Mouse (Mus musculus) lung, postnatal 25 days (tissue): ENCODE measurements around the gene Pycr1.

Source experiments
- DNase-seq: peaks from one replicate; pipeline ENCODE4 v3.0.0; 2022; ENCODE audit warnings: low spot score

Gene Pycr1

DNA sequence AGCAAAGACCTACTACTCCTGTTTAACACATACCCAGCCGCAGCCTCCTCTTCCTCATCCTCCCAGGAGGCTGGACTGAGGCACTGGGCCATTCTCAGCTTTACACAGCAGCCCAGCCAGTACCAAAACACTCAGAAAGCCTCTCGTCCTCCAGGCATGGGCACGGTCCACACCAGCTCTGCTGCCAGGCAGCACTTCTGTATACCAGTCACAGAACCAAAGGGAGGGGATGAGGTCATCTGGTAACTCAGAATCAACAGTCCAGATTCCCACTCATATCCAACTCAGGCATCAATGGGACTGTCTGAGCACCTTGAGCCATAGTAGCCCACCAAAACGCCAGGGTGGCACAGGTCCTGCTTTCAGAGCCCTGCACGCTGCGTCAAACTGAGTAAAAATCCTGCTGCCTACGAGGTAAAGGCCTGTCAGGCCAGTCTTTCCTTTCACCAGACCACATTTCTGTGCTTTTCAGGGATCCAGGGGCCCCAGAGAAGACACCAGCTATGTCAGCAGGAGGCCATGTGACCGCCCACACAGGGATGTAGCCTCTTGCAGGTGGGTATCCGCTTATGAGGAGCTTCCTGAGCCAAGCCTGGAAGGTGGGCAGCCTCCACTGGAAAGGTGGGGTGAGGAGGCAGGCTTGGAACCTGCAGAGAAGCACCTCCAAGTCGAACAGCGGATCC lies 16.6 kb downstream of the Pycr1 start:
- no peak for DNase-seq

DNA sequence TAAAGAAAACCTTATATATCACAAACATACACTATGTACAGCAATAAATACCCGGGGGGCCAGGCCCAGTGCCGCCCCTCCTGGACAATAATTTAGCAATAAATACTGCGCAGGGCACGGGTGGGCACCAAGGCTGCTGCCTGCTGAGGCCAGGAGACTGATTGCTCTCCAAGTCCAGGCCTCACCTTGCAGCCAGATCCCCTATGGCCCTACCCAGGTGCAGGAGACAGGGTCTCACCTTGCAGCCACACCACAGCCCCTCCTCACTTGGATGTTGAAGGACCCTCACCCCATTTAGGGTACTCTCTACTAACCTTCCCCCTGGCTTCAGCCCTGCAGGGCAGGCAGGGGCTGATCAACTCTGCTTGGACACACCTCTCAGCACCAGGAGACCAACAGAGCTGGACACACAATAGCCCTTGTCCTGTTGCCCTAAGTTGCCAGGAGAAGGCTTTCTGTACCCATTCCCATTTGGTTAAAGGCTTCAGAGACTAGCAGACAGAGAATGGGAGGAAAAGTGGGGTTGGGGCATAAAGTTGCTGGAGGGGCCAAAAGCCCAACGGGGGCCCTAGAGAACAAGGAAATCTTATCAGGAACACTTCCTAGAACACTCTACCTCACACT lies 18.3 kb downstream of the Pycr1 start, which contains the start of gene Sirt7:
TSS of gene Sirt7 (minus strand) at position 89 of the 624 bp plus-strand sequence.
- DNase-seq: no peak

DNA sequence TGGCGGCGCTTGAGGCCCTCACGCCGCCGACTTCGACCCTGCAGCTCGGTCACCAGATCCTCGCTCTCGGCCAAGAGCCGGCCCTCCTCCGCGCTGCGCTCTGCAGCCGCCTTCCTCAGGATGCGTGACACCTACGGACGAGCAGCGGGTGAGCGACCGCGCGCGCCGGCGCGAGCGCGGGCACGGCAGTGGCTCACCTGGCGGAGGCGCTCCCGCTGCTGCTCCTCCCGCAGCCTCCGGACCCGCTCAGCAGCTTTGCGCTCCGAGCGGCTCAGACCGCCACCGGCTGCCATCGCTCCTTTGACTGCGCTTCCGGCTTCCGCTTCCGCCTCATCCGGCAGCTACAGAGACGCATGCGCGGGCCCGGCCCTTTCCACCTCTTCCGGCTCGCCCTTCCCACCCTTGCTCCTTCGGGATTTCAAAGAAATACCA lies 18.9 kb downstream of the Pycr1 start:
- peak; percentile 89 for DNase-seq

DNA sequence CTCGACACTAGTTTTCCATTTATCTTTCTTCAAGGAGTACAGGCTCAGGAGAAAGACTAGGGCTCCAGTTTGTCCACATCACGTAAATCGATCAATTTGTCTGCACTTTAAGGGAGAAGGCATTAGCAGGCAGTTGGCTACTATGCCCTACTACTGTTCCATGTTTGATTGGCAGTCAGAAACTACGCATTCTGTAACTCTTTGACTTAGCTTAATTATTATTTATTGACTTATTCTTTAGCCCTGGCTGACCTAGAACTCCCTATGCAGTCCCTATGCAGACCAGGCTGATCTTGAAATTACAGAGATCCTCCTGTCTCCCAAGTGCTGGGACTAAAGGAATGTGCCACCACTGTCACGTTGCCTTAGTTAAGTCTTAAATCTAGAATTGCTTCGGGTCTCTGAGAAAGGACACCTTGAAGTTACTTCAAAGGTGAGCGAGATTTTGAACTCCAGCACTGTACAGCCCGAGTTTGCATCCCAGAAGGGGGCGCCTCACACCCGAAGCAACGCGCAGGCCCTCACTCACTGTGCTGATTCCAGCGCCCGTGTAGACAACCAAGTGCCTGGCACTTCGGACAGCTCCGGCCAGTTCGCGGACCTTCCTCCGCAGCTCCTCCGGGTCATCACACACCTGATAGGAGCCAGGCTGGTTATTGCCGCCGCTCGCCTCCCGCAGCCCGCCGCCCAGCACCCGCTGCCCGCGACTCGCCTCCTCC lies 19.4 kb downstream of the Pycr1 start:
- peak; percentile 70 for DNase-seq

DNA sequence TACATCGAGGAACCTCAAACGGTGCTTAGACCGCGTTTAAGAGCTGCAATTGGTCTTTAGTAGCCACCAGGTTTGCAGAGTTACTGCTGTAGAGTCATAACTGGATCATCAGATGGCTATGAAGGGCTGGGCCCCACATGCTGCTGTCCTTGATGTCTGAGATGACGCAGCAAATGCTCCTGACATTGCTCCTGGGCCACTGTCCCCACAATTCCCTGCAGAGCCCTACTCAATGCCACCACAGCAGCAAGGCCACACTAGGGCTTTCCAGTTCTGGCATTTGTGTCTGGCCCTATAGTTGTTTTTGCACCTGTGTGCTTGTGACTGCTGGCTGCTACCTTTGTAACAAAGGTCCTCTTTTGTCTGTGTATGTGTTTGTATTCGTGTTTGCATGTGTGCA lies 20.8 kb downstream of the Pycr1 start:
- DNase-seq: no peak

DNA sequence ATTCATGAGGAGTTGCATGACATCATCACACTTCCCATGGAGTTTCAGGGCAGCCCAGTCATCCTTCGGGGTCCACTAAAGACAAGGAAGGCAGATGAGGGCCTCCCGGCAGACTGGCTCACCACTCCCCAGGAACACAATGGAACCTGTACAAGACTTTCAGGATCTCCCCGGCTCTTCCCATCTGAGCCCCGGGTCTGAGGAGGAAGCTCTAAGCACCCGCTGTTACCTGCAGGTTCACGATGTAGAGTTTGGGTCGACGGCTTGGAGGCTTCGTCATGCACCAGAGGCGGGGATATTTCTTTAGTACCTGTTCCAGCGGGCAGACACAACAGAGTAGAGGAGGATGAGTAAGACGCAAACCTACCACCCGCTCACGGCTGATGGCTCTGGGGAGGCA lies 23.4 kb downstream of the Pycr1 start:
- DNase-seq: no peak

DNA sequence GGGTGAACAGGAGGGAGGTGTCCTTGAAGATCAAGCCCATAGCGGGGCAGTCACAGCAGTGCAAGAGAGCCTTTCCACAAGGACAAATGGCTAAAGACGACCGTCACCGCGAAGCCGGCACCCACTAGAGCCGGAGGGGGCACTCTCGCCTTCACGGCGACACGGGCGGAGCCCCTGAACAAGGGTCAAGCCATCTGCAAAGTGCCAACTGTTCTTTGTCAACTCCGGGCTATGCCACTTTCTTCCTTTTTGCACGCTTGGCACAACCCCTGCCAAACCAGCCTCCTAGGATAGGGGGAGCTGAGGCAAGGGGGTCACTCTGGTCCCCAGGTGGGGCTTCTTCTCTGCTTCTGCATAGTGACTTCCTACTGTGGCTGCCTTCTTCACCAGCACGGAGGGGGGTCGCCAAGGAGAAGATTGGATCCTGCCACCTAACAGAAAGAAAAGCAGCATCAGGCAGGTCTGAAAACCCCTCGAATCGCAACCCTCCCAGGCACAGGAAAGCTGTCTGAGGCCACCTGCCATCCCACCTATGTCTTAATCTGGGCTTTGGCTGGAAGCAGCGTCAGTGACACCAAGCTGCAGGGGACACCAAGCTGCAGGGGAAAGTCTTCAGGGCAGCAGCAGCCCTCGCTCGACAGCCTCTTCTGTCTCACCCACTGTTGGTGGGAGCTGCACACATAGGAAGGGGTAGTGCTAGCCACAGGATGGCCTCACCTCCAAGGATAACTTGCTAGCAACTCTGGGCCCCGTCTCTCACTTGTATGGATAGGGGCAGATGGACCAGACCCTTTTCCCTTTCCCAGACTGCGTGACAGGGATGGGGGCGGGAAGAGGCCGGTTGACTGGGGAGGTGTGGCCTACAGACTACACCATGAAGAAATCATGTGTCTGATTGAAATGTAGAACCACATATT lies 24.7 kb downstream of the Pycr1 start:
- no peak for DNase-seq

DNA sequence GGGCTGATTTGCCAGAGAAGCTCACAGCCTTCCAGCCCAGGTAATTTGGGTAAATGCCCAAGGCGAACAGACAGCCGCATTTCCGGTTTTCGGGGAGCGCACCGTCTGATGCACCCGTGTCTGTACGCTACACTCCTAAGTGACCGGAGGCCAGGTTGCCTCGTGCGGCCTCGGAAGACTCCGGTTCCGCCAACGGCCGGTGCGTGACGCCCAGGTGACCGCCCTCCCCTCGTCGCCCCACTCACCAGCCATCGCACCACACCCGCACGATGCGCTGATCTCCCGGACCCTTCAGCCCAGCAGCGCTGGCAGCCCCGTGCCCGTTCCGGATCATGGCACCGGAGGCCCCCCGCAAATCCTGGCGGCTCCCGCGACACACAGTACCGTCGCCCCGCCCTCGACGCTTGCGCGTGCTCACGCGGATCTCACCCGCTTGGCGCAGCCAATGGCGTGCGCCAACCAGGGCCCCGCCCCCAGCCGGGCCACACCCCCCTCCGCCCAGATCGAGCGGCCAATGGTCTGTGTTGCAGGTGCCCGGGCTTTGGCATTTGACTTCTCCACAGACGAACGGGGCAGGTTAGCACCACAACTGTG lies 26.0 kb downstream of the Pycr1 start, which contains the start of gene Pcyt2:
TSS of gene Pcyt2 (minus strand) at position 418 of the 594 bp plus-strand sequence.
- peak; percentile 93 for DNase-seq

DNA sequence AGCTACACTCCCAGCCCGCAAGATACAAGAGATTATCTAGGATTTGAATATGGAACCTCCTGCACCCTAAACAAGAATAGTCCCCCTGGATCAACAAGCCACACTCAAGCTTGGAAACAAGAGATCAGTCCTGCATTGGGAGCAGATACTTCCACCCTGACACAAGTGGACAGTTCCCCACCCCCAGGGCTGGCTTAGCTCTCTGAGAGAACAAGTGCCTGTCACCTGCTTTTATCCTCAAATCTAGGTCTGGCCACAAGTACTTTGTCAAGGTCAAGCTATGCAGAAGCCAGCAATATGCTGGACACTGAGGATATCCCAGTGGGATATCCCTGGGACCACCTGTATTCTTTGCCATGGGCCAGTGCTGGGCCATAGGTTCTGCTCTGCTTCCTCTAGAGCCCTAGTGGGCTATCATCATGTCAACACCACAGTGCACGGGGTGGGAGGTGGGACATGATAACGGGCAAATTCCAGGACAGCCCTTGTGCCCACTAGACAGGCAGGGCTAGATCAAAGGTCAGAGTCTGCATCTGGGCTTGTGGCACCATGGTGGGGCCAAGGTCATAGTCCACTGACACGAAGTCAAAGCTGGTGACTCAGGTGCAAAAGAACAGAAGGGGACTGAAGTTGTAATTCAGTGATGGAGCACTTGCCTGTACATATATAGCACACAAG lies 26.8 kb downstream of the Pycr1 start:
- no peak for DNase-seq

DNA sequence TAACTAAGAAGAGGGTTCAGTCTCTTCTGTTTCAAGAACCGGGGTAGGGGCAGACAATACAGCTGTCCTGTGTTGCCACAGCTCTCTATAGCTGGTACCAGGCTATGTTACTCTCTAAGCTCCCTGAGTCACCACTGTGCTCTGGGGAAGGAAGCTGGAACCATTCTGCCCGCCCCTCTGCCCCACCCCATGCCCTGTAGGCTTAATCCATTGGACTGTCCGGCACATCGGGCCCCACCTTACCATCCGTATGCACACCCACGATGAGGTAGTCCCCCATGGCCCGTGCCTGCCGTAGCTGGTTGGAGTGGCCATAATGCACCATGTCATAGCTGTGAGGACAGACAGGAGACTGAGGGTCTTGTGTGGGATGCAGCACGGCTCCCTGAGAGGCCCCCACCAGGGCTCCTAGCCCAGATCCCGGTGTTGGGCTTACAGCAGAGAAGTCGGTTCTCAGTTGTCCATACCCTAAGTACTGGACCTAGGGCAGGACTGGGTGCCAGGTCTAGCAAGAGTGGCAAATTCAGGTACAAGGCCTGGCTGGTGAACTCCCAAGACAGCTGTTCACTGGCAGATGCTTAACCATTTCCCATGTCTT lies 27.9 kb downstream of the Pycr1 start:
- DNase-seq: no peak

DNA sequence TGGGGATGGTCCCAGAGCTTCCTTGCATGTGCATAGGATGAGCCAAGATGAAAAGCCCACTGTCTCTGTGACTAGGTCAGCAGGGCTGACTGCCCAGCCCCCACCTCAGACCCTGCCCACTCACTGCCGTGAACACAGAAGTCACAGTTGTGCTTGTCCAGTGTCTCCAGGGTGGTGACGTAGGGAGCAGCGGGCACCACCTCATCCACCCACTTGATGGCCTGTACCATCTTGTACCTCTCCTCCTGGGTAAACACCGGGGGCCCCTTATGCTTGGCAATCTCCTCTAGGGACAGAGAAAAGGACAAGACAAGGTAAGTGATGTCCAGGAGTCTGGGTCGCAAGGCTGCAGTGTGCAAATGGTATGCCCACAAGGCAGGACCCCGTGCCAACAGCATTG lies 28.4 kb downstream of the Pycr1 start:
- no peak for DNase-seq

DNA sequence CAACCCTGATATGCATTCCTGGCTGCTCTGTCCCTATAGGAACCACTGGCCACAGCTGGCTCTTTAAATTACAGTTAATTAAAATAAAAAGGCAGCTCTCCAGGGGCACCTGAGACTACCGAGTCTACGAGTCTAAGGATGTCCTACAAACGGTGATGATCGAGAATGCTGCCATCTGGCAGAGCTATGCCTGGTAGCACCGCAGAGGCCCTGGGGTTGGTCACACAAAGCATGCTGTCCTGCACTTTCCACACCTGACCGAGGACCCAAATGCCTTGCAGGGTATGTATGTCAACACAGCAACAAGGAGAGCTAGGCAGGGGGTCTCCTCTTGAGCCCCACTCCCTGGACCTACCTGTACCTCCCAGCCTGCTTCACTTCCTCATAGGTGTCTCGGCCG lies 29.6 kb downstream of the Pycr1 start:
- DNase-seq: no peak

DNA sequence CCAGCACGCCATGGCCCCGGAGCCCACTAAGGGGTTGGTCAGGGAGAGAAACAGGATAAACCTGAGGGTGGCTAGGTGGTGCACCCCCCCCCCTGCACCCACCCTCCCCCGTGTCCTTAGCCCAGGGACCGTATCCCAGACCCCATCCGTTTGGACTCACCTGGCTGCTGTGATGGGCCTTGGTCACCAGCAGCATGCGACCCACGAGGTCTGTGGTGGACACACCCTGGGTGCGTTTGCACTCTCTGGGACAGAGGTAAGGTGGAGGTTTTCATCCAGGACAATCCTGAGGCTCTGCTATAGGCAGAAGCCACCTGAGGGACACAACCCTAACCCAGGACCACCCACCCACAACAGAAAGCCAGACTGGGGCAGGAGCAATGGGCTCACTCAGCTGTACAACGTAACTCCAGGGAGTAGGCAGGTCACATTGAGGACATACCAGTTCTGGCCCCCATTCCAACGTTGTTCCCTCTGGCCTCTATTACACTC lies 30.0 kb downstream of the Pycr1 start:
- DNase-seq: no peak

DNA sequence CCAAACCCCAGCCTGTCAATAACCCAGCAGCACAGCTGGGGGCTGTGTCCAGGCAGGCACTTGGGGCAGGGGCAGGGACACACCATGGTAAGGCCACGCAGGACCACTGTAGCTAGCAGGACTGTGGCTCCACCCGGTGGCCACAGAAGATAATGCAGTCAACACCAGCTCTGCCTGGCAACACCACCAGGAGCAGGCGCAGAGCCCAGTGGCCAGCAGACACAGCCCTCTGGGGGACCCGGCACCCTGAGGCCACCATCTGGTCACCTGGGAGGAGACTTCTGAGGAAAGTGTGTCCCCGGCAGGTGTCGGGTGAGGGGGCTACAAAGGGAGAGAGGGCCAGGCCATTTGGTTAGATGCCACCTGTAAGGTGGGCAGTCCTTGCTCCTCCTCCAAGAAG lies 30.8 kb downstream of the Pycr1 start:
- peak; percentile 68 for DNase-seq

DNA sequence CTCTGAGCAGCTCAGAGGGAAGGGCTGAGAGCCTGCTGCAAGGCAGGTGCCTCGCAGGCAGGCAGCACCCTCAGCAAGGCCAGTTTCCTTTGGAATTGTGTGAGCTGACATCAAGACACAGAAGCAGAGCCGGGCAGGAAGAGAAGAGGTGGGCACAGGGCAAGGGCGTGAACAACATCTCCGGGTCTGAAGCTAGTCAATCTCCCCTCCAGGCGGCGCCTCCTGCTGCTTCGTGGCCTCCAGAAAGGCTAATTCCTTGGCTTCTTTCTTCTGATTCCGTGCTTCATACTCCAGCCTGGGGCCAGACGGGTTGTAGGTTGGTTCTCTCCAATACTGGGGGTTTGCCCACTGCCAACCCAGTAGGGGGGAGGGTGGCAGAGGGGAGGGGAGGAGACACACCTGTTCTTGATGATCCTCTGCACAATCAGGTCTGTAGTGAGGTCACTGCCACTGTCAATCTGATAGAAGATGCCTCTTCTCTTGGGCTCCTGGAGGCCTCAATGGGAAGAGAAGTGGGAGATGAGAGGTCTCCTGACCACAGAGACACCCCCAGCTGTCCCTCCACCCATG lies 33.0 kb downstream of the Pycr1 start:
- DNase-seq: no peak

DNA sequence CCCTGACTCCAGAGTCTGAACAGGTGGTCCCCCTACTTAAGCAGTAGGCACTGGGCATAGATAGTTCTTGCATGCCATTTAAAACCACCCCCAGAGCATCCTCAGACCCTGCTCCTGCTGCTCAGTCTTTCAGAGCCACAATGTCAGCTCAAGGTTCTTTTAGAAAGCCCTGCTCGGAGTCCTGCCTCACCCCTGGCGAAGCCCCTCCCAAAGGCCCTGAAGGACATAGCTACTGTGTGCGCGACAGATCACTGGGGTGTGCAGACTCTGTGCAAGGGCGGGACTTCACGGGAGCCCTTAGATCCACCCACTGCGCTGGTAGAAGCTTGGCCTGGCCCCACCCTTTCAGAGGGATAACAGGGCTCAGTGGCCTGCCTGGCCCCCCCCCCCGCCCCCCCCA lies 34.3 kb downstream of the Pycr1 start:
- no peak for DNase-seq

DNA sequence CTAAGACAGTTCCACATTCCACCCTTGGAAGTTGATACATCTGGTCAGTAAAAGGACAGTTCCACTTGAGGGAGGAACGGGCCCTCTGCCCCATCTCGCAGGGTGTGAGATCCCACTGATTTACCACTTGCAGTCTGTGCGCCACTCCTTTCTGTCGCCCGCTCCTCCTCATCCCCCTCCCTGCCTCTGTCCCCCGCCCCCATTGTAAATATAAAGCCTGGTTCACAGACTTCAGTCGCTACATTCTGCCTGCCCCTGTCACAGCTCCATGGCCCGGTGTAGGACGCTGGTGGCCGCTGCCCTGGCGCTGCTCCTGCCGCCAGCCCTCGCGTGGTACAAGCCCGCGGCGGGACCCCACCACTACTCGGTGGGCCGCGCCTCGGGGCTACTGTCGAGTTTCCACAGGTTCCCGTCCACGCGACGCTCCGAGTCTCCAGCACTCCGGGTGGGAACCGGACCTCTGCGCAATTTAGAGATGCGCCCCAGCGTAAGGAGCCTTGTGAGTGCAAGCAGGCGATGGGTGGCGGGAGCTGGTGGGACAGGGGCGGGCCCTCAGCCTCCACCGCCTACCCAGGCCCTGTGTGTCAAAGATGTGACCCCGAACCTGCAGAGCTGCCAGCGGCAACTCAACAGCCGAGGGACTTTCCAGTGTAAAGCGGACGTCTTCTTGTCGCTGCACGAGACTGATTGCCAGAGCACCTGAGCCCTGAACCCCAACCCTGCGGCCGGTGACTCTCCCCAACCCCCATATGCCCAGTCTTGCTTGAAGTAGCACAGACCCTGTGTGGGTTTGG lies 35.1 kb downstream of the Pycr1 start, which contains the start of gene Npb:
TSS of gene Npb (plus strand) at position 237 of the 794 bp plus-strand sequence.
- DNase-seq: no peak

DNA sequence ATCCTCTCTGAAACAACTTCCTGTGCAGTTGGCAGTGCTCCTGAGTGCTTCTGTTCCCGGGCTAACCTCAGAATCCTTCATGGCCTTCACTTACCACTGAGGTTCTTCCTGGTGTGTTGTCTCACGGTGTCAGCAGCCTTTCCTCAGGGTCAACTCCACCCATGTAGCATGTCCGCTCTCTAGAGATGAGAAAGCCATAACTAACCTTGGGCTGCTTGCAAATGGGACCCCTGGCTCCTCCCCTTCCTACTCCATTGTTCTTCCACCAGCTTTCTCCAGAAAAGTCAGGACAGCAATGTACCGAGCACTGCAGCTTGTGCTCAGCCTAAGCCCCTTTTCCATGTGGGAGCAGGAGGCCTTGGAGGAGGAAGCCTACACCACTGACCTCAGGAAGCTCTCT lies 36.8 kb downstream of the Pycr1 start:
- no peak for DNase-seq

DNA sequence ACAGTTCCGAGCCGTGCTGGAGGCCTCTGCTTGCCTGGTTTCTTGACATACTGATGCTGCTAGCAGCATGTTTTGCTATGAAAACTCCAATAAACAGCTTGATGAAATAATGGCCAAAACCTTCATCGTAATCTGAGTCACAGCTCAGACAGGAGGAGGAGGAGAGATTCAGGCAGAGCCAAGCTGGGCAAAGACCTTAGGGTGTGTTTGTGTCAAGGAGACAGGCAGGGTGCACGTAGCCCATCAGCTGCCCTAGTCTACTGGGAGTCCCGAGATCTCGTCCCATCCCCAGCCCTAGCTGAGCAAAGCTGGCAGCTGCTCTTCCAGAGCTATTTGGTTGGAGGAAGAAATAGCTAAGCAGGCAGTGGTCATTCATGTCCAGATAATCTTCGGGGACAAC lies 37.9 kb downstream of the Pycr1 start:
- DNase-seq: no peak
